Mouse (Mus musculus) gastrocnemius, postnatal 36 days (tissue): Measurements from ENCODE around the gene Olfr603. TPM values are rescaled to one million over a fixed set of nuclear protein-coding genes. Genes with fewer than 3 reads are reported as not detected.
"Not testable (repeated sequence)": the region's sequence is repeated elsewhere in the genome, so short reads cannot be mapped to it uniquely, and the experiment has no call there.

Experiments used
- DNase-seq, 2 experiments: peaks; one replicate each; pipeline ENCODE4 v3.0.0; 2022
- intact Hi-C: fragments of 180-260 bp; cut with DNase I; formaldehyde crosslinking; loops from one replicate; pipeline ENCODE4 v1.15.1; 2025
- long read RNA-seq, 2 experiments: library from polyadenylated mRNA; stranded (forward); transcript quantifications; one replicate each; pipeline ENCODE4 v2.0.0; 2021
- microRNA-seq, 2 experiments: library from miRNA; unstranded; fragments of <30 nt; microRNA quantifications; one replicate each; pipeline ENCODE4 v1.2.0; 2021
- total RNA-seq, 2 experiments: library from RNA; stranded (reverse); gene quantifications; 2 replicates each; pipeline ENCODE4 v1.2.3; 2021

Olfr603 gene
- not detected for total RNA-seq
- long read RNA-seq, experiment 1: 0 reads
- long read RNA-seq, experiment 2: 0 reads

GRCm38 (mm10) chr7:103386077-103386476 is at the start of gene Olfr603:
Gene Olfr603 (minus strand): TSS chr7:103386177.
- intact Hi-C loops: no loop called here
- no peak for DNase-seq

- intact Hi-C loops: loop anchor here (10.0 kb wide), 1 partner anchor 170 kb away; no protein-coding TSS in a partner anchor
- DNase-seq: not testable (repeated sequence)
Observed at GRCm38 (mm10) chr7:103414772-103415171, 28.8 kb upstream of the Olfr603 start, which contains the start of gene Usp17lc. Gene Usp17lc (plus strand): TSS chr7:103415072.

GRCm38 (mm10) chr7:103406521-103407055 is 20.6 kb upstream of the Olfr603 start:
- DNase-seq, intact Hi-C loops: not testable (repeated sequence)

DNA sequence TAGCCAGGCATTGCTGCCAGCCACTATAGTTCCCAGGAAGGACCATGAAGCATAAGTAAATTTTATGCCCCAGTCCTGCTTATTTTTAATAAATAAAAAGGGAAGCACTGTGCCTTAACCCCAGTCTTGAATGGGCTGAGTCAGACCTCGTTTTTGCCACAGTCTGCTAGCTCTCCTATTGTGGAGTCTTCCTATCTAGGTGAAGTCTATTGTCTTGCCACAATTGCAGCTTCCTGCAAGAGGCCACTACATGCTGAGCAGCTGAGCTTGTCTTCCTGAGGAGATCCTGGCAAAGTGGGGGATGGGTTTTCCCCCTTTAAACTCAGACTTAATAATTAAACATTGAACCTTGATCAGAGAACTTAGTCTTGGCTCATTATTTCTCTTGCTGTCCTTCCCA is 13.0 kb upstream of the Olfr603 start:
- intact Hi-C loops: no loop called here
- no peak for DNase-seq

- no peak for DNase-seq
- intact Hi-C loops: no loop called here
Observed at GRCm38 (mm10) chr7:103397758-103398157, 11.8 kb upstream of the Olfr603 start.

- DNase-seq: no peak
Observed at GRCm38 (mm10) chr7:103362555-103362954, 23.4 kb downstream of the Olfr603 start, which contains the start of gene Olfr601. Gene Olfr601 (minus strand): TSS chr7:103362655.

DNA sequence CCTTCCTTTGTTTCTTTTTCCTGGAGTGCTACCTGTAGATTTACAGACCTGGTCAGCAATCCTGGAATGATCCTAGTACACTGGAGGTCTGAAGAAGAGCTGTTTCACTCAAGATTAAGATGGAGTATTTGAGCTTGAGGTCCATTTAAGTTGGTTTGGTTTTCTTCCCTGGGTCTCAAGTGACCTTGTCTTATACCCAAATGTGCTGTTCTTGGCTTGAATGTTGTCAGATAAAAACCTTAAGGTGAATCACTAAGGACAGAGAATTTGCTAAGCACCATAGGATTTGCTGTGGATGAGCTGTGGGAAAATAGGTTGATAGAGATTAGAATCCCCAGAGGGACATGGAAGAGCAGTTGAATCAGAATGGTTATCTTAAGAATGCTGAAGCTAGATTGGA is 36.4 kb downstream of the Olfr603 start, which contains the start of gene Olfr600:
Gene Olfr600, minus strand, starts transcription at position 101 of the 400 bp plus-strand sequence.
- DNase-seq: no peak
- intact Hi-C loops: no loop called here

More at GRCm38 (mm10) chr7:103362555-103362954, 23.4 kb downstream of the Olfr603 start, which contains the start of gene Olfr601:
- intact Hi-C loops: no loop called here

GRCm38 (mm10) chr7:103335617-103336016 is 50.4 kb downstream of the Olfr603 start, which contains the start of gene Olfr599:
Gene Olfr599 (plus strand): TSS chr7:103335917.
- intact Hi-C loops: no loop called here

More at GRCm38 (mm10) chr7:103335617-103336016, 50.4 kb downstream of the Olfr603 start, which contains the start of gene Olfr599:
- DNase-seq: no peak

Small RNAs within 50 kb of the gene (microRNA-seq; reads per million reads assigned to microRNA genes)
- 0 reads per million in 2 experiments for gene Gm25774

Other genes starting within 250 kb of the Olfr603 start
- not detected for gene Olfr588-ps1, start 245.3 kb downstream of the Olfr603 start, total RNA-seq
- gene Olfr589, start 229.8 kb downstream of the Olfr603 start, total RNA-seq: not detected
- not detected for gene Olfr591, start 207.8 kb downstream of the Olfr603 start, total RNA-seq
- not detected for gene Olfr592, start 201.4 kb downstream of the Olfr603 start, total RNA-seq
- gene Olfr593, start 174.3 kb downstream of the Olfr603 start, total RNA-seq: not detected
- not detected for gene Olfr594, start 169.2 kb downstream of the Olfr603 start, total RNA-seq
- gene Usp17ld, start 133.7 kb downstream of the Olfr603 start, total RNA-seq: not detected
- not detected for gene Olfr596, start 80.5 kb downstream of the Olfr603 start, total RNA-seq
- gene Olfr597, start 69.9 kb downstream of the Olfr603 start, total RNA-seq: not detected
- gene Olfr598, start 62.6 kb downstream of the Olfr603 start, total RNA-seq: not detected
- not detected for gene Olfr599, start 50.3 kb downstream of the Olfr603 start, total RNA-seq
- gene Olfr600, start 36.5 kb downstream of the Olfr603 start, total RNA-seq: not detected
- gene Olfr601, start 23.5 kb downstream of the Olfr603 start, total RNA-seq: not detected
- not detected for gene Usp17lc, start 28.9 kb upstream of the Olfr603 start, total RNA-seq
- gene Olfr605, start 59.3 kb upstream of the Olfr603 start, total RNA-seq: not detected
- gene Olfr606, start 62.9 kb upstream of the Olfr603 start, total RNA-seq: not detected
- not detected for gene Olfr607, start 78.0 kb upstream of the Olfr603 start, total RNA-seq
- gene Olfr608, start 83.7 kb upstream of the Olfr603 start, total RNA-seq: not detected
- not detected for gene Olfr609, start 111.9 kb upstream of the Olfr603 start, total RNA-seq
- not detected for gene Olfr610, start 125.9 kb upstream of the Olfr603 start, total RNA-seq
- gene Olfr611, start 134.7 kb upstream of the Olfr603 start, total RNA-seq: not detected
- gene Olfr612, start 156.5 kb upstream of the Olfr603 start, total RNA-seq: not detected
- not detected for gene Olfr613, start 161.9 kb upstream of the Olfr603 start, total RNA-seq
- not detected for gene Olfr615, start 169.9 kb upstream of the Olfr603 start, total RNA-seq
- gene Olfr616, start 183.0 kb upstream of the Olfr603 start, total RNA-seq: not detected
- not detected for gene Olfr617, start 186.9 kb upstream of the Olfr603 start, total RNA-seq
- not detected for gene Olfr618, start 203.9 kb upstream of the Olfr603 start, total RNA-seq
- gene Olfr619, start 214.4 kb upstream of the Olfr603 start, total RNA-seq: not detected
- not detected for gene Olfr620, start 226.4 kb upstream of the Olfr603 start, total RNA-seq